Mouse (Mus musculus): Measurements from ENCODE around the gene Grik5.

Gene Grik5

DNA sequence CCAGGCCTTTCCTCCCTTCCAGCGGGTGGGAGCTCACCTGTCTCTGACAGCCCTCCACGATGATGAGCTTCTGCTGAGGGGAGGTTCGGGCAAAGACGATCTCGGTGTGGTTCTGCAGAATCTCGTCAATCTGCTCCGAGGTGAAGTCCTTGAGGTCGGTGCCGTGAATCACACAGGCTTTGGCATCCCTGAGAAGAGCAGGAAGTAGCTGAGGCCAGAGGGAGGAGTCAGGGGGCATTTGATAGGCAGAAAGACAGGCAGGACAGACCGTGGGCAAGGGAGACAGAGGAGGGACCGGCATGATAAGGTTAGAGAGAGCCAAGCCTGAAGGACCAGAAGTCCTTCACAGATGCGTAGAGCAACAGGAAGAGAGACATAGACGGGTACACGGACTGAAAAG lies 84.2 kb downstream of the Grik5 start:
- DNase-seq (ENCODE audit: low read depth, low spot score), result no peak

DNA sequence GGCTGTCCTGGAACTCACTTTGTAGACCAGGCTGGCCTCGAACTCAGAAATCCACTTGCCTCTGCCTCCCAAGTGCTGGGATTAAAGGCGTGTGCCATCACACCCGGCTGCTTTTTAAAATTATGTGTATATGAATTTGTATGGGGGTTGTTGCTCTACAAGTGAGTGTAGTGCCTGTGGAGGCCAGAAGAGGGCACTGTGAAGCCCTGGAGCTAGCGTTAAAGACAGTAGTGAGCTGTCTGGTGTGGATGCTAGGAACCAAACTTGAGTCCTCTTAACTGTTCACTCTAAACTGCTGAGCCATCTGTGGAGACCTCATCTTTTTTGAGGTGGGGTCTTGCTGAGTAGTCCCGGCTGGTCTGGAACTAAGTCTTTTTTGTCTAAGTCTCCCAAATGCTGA lies 86.3 kb downstream of the Grik5 start:
- no peak for DNase-seq (ENCODE audit: low read depth, low spot score)

DNA sequence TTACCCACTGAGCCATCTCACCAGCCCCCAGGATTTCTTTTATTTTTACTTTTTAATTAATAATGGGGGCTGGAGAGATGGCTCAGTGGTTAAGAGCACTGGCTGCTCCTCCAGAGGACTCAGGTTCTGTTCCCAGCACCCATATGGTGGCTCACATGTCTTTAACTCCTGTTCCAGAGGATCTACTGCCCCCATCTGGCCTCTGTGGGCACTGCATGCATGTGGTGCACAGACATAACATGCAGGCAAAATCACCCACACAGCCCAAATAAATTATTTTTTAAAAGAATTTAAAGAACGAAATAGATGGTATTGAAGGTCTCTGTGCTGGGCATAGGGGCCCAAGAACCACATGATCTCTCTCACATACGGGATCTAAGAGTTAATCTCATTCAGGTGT lies 87.8 kb downstream of the Grik5 start:
- no peak for DNase-seq (ENCODE audit: low read depth, low spot score)

DNA sequence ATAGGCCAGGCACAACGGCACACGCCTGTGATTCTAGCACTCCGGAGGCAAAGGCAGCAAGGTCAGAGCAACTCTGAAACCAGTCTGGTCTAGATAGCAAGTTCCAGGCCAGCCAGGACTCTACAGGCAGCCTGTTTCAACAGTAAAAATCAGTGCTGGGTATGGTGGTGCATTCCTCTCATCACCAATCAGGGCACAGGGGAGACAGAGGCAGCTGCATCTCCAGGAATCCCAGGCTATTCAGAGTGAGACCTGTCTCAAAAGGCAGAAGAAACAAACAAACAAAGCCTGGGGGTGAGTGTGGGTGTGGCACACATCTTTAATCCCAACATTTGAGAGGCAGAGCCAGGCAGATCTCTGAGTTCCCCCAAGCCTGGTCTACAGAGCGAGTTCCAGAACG lies 88.8 kb downstream of the Grik5 start:
- DNase-seq (ENCODE audit: low read depth, low spot score), result no peak

DNA sequence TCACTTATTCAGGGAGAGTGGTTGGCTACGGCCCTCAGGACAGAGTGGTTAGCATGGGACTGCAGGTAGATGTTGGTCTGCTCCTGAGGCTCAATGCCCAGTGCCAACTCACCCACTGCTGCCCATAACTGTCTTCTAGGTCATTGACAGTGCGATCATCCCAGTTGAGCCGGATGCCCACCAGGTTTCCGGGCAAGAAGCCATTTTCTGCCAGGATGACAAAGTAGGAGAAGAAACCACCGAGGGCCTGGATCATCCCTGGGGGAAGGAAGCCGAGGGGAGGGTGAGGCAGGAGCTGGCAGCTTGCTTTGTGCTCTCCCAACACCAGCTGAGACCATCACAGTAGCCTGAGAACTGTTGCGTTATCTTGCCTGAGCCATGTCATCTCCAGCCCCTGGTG lies 91.7 kb downstream of the Grik5 start:
- DNase-seq (ENCODE audit: low read depth, low spot score), result no peak

DNA sequence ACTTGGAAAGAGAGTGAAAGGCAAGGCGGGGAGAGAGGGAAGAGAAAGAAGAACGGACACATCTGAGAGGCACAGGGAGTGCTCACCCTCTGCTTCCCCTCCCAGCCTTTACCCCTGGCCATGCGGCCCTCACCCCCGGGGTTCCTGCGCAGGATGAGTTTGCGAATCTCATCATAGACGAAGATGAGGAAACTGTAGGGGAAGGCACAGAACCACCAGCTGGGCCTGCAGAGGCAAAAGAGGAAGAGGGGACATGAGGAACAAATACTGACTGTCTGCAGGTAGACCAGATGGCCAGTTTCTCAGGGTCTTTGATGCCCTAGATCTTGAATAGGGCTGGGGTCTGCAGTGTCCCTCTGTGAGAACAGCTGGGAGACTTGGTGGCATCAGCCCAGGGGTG lies 93.4 kb downstream of the Grik5 start:
- DNase-seq (ENCODE audit: low read depth, low spot score), result no peak

DNA sequence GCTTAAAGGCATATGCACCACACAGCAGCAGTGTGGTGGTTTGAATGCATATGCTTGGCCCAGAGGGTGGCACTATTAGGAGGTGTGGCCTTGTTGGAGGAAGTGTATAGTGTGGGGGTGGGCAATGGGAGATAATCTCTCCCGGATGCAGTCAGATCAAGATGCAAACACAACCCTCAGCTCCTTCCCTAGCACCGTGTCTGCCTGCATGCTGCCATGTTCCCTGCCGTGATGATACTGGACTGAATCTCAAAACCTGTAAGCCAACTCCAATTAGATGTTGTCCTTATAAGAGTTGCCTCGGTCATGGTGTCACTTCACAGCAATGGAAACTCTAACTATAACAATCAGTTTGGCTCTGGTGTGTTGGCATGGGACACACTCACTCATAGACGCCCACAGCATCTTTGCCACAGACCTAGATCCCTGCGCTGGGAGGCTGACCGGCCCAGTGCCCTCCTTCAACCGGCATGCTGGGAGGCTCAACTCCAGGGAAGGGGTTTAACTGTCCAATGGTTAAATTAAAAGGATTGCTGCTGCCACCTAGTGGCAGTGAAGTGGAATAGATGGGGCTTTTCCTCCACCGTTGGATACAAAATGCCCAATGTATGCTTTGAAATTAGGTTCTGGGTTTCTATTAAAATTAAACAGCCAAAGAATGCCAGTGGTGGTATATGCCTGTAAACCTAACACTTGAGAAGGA lies 97.1 kb downstream of the Grik5 start:
- peak; percentile 73 for DNase-seq (ENCODE audit: low read depth, low spot score)

DNA sequence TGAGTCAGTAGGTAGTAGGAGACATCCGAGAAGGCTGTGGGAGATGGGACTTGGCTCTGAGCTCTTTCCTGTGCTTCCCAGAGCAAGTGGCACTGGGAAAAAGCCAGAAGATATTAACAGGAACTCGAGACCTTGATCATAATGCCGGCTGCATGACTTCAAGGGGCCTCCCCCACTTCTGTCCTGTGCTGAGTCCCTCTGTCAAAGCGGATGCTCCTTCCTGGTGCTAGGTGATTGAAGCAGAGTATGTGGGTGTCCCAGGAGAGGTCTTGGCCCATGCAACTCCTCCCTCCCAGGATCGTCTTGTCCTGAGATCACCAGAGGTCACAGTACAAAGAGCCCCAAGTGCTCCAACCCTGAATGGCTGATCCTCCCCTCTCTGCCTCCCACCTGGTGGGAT lies 98.2 kb downstream of the Grik5 start:
- DNase-seq (ENCODE audit: low read depth, low spot score), result no peak

DNA sequence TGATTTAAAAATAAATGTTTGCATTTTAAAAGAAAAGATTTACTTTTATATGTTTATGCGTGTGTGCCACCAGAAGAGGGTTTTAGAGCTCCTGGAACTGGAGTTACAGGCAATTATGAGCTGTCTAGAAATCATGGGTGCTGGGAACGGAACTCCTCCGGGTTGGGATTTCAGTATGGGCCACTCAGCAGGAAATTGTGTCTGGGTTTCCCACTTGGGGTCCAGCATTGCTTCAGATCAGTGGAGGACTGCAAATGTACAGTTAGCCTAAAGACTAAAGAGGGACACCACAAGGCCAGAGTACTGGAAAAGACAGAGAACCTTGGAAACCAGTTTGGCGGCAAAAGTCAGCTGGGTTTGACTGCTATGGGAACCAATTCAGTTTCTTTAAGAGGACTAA lies 98.9 kb downstream of the Grik5 start:
- DNase-seq (ENCODE audit: low read depth, low spot score), result no peak

DNA sequence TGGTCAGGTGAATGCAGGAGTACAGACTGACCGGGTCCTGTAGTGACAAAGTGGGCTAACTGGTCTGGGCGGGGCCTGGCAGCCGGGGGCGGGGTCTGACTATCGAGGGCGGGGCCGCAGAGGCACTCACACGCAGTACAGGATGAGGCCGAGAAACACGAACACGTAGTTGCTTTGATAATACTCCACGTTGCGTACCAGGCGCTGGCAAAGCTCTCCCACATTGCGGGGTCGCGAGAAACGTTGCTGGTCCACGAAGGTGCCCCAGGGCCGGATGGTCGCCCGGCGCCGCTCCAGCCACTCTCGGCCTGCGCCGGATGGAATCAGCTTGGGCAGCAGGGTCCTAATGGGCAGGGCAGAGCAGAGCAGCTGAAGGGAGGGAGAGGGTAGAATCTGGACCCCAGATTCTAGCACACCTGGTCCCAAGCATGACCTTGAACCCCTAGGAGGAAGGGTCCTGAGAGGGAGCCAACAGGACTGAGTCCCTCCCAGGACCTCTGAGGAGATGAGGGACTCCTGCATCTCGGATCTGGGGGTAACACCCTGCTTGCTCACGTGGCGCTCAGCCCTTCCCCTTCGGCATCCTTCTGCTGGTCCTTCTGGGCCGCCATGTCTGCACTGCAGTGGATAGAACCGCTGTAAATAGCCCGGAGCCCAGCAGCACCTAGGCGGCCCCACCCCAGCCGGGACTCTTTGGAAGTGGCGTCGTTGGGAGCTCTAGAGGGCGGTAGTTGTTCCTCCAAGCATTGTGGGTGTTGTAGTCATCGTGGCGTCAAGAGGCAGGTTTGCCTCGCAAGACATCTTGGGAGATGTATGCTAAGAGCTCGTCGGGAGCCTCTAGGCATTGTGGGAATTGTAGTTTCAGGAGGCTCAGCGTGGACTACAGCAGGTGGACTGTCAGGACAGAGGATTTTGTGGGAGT lies 99.9 kb downstream of the Grik5 start, which contains the start of gene Rabac1:
Gene Rabac1 (minus strand): TSS at position 783 of the 922 bp plus-strand sequence.
- DNase-seq (ENCODE audit: low read depth, low spot score), result peak; percentile 95

DNA sequence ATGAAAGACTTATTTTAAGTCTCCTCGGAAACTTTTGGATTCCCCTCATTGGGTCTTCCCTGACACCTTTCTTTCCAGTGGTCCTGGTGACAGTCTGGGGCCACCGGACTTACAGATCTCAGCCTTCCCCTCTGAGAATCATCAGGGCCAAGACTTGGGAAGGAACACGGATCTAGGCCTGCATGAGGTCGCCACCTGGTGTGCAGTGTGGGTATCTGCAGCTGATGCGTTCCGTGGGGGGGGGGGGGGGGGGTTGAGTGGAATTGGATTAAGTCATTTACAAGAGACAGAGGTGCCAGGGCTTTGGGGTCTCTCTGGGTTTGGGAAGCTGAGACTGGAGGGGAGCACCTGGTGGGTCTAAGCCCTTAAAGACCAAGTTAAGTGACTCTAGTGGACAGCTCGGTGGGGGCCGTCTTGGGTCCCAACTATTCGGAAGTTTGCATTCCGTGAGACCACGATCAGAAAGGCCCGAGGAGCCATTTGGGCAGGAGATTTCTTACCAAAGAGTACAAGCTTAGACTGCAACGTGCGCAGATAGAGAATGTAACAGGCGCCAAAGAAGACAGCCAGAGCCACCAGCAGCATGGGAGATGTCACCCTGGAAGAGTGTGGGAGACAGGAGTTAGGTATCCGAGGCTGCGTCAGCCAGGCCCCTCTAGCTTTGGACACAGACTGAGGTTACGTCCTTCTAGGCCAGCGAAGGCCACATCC lies 100.7 kb downstream of the Grik5 start:
- peak; percentile 80 for DNase-seq (ENCODE audit: low read depth, low spot score)

DNA sequence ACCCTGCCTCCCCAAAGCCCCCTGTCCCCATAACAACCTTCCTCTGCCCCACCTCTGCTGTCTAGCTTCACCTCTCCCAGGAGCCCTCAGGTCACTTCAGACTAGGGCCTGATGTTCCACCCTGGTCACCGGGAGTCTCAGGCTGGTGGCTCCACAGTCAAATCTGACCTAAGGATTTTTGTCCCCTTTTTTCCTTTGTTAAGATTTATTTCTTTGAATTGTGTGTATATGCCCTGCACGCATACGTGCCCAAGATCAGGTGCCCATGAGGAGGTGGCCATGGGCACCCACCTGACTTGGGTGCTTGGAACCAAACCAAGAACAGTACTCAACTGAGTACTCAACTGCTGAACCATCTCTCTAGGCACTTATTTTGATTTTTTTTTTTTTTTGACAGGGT lies 101.8 kb downstream of the Grik5 start:
- no peak for DNase-seq (ENCODE audit: low read depth, low spot score)

DNA sequence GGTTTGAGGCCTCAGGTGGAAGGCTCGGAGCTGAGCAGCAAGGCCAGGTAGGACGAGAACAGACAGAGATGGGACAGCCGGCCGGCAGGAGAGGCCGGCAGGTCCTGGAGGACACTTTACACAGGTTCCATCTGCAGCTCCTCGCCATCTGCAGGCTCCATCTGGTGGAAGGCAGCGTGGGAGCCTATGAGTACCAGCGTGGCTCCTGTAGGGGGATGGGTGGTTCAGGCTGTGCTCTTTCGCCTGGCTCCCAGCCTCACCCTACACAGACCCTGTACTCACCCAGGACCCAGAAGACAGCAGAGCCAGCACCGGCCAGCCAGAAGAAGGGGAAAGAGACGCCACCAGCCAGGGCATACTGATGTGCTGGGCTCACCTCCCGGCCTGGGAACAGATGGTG lies 102.3 kb downstream of the Grik5 start:
- no peak for DNase-seq (ENCODE audit: low read depth, low spot score)

DNA sequence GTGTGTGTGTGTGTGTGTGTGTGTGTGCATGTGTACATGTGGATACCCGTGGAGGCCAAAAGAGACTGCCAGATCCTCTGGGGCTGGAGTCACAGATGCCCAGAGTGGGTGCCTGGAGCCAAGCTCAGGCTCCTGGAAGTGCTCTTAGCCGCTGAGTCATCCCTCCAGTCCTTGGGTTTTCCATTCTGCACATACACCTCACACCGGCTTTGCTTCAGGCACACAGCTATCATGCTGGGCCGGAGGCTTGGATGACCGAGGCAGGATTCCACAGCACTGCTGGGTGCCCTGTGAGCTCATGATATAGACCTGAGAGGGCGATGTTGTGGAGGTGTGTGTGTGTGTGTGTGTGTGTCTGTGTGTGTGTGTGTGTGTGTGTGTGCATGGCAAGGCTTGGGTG lies 103.7 kb downstream of the Grik5 start:
- DNase-seq (ENCODE audit: low read depth, low spot score), result no peak

DNA sequence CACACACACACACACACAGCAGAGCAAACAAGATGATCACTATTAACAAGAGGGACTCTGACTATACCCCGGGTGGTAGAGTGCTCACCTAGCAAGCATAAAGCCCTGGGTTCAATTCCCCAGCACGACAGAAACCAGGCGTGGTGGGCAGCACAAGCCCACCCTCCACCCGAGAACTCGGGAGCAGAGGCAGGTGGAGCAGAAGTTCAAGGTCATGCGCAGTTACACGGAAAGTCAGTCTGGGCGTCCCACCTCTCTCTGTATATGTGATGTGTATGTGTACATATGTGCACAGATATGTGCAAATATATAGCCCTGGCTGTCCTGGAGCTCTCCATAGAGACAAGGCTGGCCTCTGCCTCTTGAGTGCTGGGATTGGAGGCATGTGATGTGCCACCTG lies 104.2 kb downstream of the Grik5 start:
- no peak for DNase-seq (ENCODE audit: low read depth, low spot score)

DNA sequence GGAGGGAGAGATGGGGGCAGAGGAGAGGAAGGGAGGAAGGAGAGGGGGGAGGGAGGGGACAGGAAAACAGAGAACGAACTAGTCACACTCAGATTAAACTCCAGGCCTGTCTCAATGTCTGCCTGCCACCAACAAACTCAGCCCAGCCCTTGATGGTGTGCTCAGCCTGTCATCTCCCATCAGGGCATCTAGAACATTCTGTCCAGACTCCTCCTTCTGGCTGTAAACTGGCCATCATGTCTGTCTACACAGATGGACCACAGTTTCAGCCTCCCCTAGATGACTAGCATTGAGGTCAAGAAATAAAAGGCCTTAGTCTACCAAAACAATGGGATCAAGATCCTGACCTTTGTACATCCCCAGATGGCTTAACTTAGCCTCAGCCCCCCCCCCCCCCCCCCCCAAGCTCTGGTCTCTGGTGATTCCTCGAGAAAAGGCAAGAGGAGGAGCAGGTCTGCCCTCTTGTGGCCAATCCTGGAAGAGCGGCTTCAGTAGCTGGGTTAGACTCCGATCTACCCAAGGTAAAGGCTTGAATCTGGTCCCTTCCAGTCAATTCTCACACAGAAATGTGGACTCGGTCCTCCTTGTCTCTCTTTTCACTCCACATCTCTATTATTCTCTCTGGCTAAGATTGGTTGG lies 107.1 kb downstream of the Grik5 start:
- peak; percentile 81 for DNase-seq (ENCODE audit: low read depth, low spot score)

DNA sequence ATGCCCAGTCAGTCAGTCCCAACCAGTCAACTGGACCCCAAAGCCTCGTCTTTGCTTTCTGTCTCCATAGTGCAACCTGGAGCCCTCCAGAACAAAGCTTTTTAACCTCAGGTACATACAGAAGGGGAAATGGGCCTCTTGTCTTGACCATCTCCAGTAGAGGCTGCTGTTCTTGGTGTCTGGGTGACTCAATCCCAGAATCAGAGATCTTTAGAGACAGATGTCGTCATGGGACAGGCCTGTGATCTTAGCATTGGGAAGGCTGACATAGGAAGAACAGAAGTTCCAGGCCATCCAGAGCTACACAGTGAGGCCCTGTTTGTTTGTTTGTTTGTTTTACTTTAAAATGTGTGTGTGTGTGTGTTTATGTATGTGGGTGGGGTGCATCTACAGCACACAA lies 107.9 kb downstream of the Grik5 start:
- no peak for DNase-seq (ENCODE audit: low read depth, low spot score)
